Mouse (Mus musculus) stomach, adult 2 months (tissue): ENCODE results near the gene Upk2. TPM values are rescaled to one million over a fixed set of nuclear protein-coding genes. Genes with fewer than 3 reads are reported as not detected.

Experiments
- polyA plus RNA-seq: library from polyadenylated mRNA; depleted of rRNA; stranded (reverse); fragments of >200 nt; gene quantifications from 2 replicates; pipeline ENCODE4 v1.2.3, GENCODE M21; 2012; rRNA removed

The Upk2 gene
- 0.19 and 0.81 TPM in 2 replicates for polyA plus RNA-seq

DNA sequence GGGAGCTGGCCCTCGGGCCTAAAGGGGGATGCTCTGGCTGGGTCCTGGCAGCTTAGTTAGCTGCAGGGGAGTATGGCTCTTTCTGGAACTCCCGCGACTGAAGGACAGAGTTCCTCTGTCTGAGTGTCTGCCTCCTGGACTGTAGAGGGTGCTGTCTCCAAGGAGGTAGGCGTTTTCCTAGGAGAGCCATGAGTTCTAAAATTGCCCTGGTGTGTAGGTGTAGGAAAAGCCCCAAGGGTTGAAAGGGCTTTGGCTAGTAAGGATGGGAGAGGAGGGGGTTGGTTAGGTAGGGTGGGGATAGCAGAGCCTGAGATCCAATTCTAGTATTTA lies at the start of gene Upk2:
TSS of gene Upk2 (minus strand) at position 86 of the 330 bp plus-strand sequence.

DNA sequence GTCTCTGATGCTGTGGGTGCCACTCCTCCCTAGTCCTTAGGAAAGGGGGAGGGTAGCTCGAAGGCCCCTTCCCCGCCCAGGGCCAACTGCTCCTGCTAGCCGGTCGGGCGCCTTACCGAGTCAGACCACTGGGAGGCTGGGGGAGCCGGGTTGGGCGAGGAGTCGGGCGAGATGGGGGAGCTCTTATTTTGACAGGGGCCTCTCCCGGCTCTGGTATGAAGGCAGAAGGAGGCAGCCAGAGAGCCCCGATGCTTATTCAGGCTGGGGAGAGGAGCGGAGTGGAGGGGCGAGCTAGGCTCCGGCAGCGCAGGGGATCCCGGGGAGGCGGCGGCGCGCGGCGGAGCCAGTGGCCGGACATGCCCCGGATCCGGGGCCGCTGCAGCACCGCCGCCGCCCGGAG lies 27.8 kb upstream of the Upk2 start, which contains the start of gene Bcl9l:
TSS of gene Bcl9l (plus strand) at position 274 of the 400 bp plus-strand sequence.

DNA sequence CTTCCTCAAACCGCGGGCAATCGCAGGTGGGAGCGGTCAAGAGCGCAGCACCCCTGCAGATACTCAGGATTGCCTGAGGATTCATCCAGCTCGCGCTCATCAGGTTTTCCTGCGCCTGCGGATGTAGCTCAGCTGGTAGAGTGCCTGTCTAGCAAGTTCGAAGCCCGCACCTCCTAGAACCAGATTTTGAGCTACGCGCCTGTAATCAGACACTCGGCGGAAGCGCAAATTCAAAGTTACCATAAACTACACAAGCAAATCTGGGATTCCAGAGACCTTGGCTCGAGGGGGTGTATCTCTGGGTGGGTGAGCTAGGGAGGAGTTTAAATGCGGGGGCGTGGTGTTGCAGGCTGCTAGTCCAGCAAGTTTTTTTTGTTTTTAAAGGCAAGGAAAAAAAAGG lies 13.8 kb downstream of the Upk2 start, which contains the start of gene Foxr1:
TSS of gene Foxr1 (minus strand) at position 176 of the 400 bp plus-strand sequence.

DNA sequence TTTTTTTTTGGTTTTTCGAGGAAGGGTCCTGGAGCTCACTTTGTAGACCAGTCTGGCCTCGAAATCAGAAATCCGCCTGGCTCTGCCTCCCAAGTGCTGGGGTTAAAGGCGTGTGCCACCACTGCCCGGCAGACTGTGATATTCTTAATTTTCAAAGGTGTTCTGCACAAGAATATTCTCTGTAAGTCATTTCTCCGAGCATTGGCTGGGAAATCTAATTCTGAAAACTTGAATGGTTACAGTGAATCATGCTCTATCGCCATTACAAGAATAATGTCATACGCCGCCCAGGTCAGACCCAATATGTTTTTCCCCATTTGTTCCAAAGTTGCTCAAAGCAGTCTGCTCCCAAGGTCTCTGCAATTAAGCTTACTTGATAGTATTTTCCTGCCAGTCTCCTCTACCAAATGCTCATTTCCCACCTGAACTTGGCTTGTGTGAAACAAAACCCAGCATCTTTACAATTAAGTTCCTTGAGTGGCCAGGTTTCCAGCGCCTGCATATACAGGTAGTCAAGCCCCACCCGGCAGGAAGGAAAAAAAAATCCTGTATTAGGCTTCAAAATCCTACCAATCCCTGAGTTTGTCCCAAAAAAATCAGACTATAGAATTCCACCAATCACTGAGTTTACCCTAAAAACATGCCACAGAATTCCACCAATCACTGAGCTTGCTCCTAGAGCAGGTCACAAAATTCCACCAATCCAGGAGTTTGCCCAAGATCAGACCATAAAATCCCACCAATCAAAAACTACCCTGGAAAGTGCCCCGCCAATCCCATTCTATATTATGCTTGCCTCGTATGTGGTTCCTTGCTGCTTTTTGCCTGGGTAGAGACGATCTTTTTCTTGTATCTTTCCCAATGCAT lies 36.0 kb downstream of the Upk2 start, which contains the start of gene Ccdc84:
TSS of gene Ccdc84 (minus strand) at position 51 of the 867 bp plus-strand sequence.

DNA sequence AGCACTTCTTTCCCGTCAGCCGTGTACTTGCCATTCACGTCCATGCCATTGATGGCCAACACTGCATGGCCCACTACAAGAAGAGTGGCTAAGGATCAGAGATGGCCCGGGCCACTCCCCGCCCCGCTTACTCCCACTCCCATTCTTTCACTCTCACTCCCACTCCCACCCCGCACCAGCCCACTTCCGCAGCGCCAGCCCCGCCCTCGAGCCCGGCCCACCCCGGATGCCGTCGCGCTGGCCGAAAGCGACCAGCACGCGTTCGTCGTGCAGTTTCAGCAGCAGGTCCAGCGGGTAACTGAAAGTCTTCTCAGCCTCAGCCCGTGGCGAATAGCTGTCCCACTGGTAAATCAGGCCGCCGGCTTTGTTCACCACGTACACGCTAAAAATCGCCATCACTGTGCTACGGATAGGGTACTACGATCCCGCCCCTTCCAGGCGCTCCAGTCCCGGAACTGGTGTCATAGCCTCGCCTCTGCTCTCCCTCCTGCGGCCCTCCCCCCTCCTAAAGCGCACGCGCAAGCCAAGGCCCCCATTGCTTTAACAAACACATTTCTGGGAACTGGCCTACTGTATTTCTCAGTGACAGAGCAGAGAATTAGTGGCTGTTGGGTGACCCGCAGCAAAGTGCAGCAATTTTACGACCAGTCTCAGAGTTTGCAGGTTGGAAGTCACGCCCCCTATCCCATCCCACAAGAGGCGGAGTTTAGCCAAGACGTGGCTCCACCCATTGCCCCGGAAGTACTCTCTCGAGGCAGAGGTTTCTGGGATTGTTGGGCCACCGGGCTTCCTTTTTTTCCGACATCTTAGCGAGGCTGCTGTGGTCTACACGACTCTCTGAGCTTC lies 47.6 kb downstream of the Upk2 start, which contains the start of the genes Rps25 and Trappc4:
TSS of gene Rps25 (plus strand) at position 234 of the 846 bp plus-strand sequence.
TSS of gene Trappc4 (minus strand) at position 695 of the 846 bp plus-strand sequence.

Other genes starting within 250 kb of the Upk2 start
- gene Cbl, start 220.9 kb downstream of the Upk2 start, polyA plus RNA-seq: 2.5 TPM in 2 replicates
- gene Ccdc153, start 214.3 kb downstream of the Upk2 start, polyA plus RNA-seq: 0.06 TPM in 1 of 2 replicates, not detected in the other
- gene Pdzd3, start 203.5 kb downstream of the Upk2 start, polyA plus RNA-seq: not detected in 2 replicates
- gene Nlrx1, start 186.4 kb downstream of the Upk2 start, polyA plus RNA-seq: 4.4 and 5.1 TPM in 2 replicates
- 3.1 and 3.2 TPM in 2 replicates for gene Abcg4, start 166.4 kb downstream of the Upk2 start, polyA plus RNA-seq
- 3.4 and 5.5 TPM in 2 replicates for gene Hinfp, start 149.3 kb downstream of the Upk2 start, polyA plus RNA-seq
- 38.4 and 40.7 TPM in 2 replicates for gene C2cd2l, start 134.7 kb downstream of the Upk2 start, polyA plus RNA-seq
- gene Dpagt1, start 129.0 kb downstream of the Upk2 start, polyA plus RNA-seq: 27.1 and 28.1 TPM in 2 replicates
- 42.8 and 86.6 TPM in 2 replicates for gene H2afx, start 120.3 kb downstream of the Upk2 start, polyA plus RNA-seq
- 19.0 and 20.5 TPM in 2 replicates for gene Hmbs, start 110.7 kb downstream of the Upk2 start, polyA plus RNA-seq
- 7.8 and 9.0 TPM in 2 replicates for gene Vps11, start 93.3 kb downstream of the Upk2 start, polyA plus RNA-seq
- 23.7 and 29.7 TPM in 2 replicates for gene Hyou1, start 75.5 kb downstream of the Upk2 start, polyA plus RNA-seq
- gene Slc37a4, start 58.1 kb downstream of the Upk2 start, polyA plus RNA-seq: 9.2 and 12.1 TPM in 2 replicates
- 17.8 and 26.3 TPM in 2 replicates for gene Rps25, start 47.8 kb downstream of the Upk2 start, polyA plus RNA-seq
- 11.9 and 17.8 TPM in 2 replicates for gene Trappc4, start 47.4 kb downstream of the Upk2 start, polyA plus RNA-seq
- 6.7 and 13.0 TPM in 2 replicates for gene Ccdc84, start 36.4 kb downstream of the Upk2 start, polyA plus RNA-seq
- gene Foxr1, start 13.8 kb downstream of the Upk2 start, polyA plus RNA-seq: not detected in 2 replicates
- gene Bcl9l, start 27.8 kb upstream of the Upk2 start, polyA plus RNA-seq: 23.6 and 25.0 TPM in 2 replicates
- gene Cxcr5, start 106.9 kb upstream of the Upk2 start, polyA plus RNA-seq: 0.04 and 0.05 TPM in 2 replicates
- 2.8 and 4.1 TPM in 2 replicates for gene Ddx6, start 149.9 kb upstream of the Upk2 start, polyA plus RNA-seq
- 0.10 TPM in 1 of 2 replicates, not detected in the other for gene Treh, start 218.3 kb upstream of the Upk2 start, polyA plus RNA-seq